Mouse (Mus musculus): ENCODE results near the gene Mtr. TPM values are rescaled to one million over a fixed set of nuclear protein-coding genes. Genes with fewer than 3 reads are reported as not detected.

The Mtr gene
- polyA plus RNA-seq, 2 experiments, result 4.0 to 9.6 TPM

GRCm38 (mm10) chr13:12274721-12275120 lies 16.8 kb upstream of the Mtr start:
- H3K9ac ChIP-seq (replicated peaks), result no peak overlapping the region
- ATAC-seq (ENCODE audit: insufficient read depth), result no peak
- no peak for DNase-seq (ENCODE audit: low read depth in 3 of 3, low spot score in 3 of 3)
- H3K9me3 ChIP-seq (ENCODE audit: control insufficient read depth, low read length), result no peaks in the 10 kb centered on the region
- H3K4me1 ChIP-seq (replicated peaks; ENCODE audit: control insufficient read depth in 2 of 2, insufficient read depth in 2 of 2, low read length in 1 of 2), result no peaks in the 10 kb centered on the region
- H3K4me2 ChIP-seq (ENCODE audit: low read depth), result no peak overlapping the region
- H3K4me3 ChIP-seq (ENCODE audit: insufficient read depth in 1 of 2, low read depth in 2 of 2, low read length in 2 of 2), result no peak overlapping the region
- TF ChIP-seq CTCF (IDR thresholded peaks at IDR 0.05; ENCODE audit: low read depth) (no peak), EP300 (IDR thresholded peaks at IDR 0.05; ENCODE audit: low read depth) (no peak)
- no peak overlapping the region for H3K27ac ChIP-seq
- no peaks in the 10 kb centered on the region for H3K27me3 ChIP-seq (ENCODE audit: control insufficient read depth, insufficient read depth, low read length)
- WGBS (ENCODE audit: insufficient replicate concordance), result 64% methylated on average over 6 of the region's 6 CpGs
- H3K36me3 ChIP-seq (replicated peaks; ENCODE audit: control insufficient read depth, insufficient read depth, low read depth), result no peaks in the 10 kb centered on the region

GRCm38 (mm10) chr13:12274220-12274619 lies 16.3 kb upstream of the Mtr start:
- Histone ChIP-seq H3K9ac (replicated peaks) (no peak overlapping the region), H3K36me3 (replicated peaks; ENCODE audit: control insufficient read depth, insufficient read depth, low read depth) (no peaks in the 10 kb centered on the region), H3K4me3 (ENCODE audit: insufficient read depth in 1 of 2, low read depth in 2 of 2, low read length in 2 of 2) (no peak overlapping the region), H3K27me3 (ENCODE audit: control insufficient read depth, insufficient read depth, low read length) (no peaks in the 10 kb centered on the region), H3K9me3 (ENCODE audit: control insufficient read depth, low read length) (no peaks in the 10 kb centered on the region), H3K4me1 (replicated peaks; ENCODE audit: control insufficient read depth in 2 of 2, insufficient read depth in 2 of 2, low read length in 1 of 2) (no peaks in the 10 kb centered on the region), H3K4me2 (ENCODE audit: low read depth) (no peak overlapping the region), H3K27ac (no peak overlapping the region)
- DNase-seq (ENCODE audit: low read depth in 3 of 3, low spot score in 3 of 3) (no peak), ATAC-seq (ENCODE audit: insufficient read depth) (no peak)
- TF ChIP-seq EP300 (IDR thresholded peaks at IDR 0.05; ENCODE audit: low read depth), result no peak
- no peak for TF ChIP-seq CTCF (IDR thresholded peaks at IDR 0.05; ENCODE audit: low read depth)
- WGBS (ENCODE audit: insufficient replicate concordance), result 70% methylated on average over 4 of the region's 4 CpGs

DNA sequence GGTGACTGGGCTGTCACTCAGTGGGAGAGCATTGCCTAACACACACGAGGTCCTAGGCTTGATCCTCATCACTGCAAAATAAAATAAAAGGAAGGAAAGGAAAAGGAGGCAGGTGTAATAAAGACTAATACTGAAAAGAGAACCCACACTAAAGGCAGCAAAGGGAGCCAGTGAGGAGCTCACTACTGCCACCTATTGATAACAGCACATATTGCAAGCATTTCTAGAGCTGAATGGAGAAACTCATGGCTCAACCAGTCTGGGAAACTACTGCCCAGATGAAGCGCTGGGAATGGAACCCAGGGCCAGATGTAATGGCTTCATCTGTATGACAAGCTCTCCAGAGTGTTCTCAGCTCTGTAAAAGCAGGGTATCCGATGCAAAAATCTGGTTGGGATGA lies 15.0 kb upstream of the Mtr start:
- no peak for DNase-seq (ENCODE audit: low read depth in 3 of 3, low spot score in 3 of 3)
- WGBS (ENCODE audit: insufficient replicate concordance), result 32% methylated on average over 3 of the region's 3 CpGs
- no peaks in the 10 kb centered on the region for H3K27me3 ChIP-seq (ENCODE audit: control insufficient read depth, insufficient read depth, low read length)
- TF ChIP-seq CTCF (IDR thresholded peaks at IDR 0.05; ENCODE audit: low read depth), result peak; percentile 84
- no peak for TF ChIP-seq EP300 (IDR thresholded peaks at IDR 0.05; ENCODE audit: low read depth)
- no peaks in the 10 kb centered on the region for H3K9me3 ChIP-seq (ENCODE audit: control insufficient read depth, low read length)
- no peak overlapping the region for H3K4me2 ChIP-seq (ENCODE audit: low read depth)
- H3K4me1 ChIP-seq (replicated peaks; ENCODE audit: control insufficient read depth in 2 of 2, insufficient read depth in 2 of 2, low read length in 1 of 2), result no peaks in the 10 kb centered on the region
- no peak for ATAC-seq (ENCODE audit: insufficient read depth)
- no peak overlapping the region for H3K4me3 ChIP-seq (ENCODE audit: insufficient read depth in 1 of 2, low read depth in 2 of 2, low read length in 2 of 2)
- H3K27ac ChIP-seq, result no peak overlapping the region
- H3K9ac ChIP-seq (replicated peaks), result no peak overlapping the region
- H3K36me3 ChIP-seq (replicated peaks; ENCODE audit: control insufficient read depth, insufficient read depth, low read depth), result no peaks in the 10 kb centered on the region

DNA sequence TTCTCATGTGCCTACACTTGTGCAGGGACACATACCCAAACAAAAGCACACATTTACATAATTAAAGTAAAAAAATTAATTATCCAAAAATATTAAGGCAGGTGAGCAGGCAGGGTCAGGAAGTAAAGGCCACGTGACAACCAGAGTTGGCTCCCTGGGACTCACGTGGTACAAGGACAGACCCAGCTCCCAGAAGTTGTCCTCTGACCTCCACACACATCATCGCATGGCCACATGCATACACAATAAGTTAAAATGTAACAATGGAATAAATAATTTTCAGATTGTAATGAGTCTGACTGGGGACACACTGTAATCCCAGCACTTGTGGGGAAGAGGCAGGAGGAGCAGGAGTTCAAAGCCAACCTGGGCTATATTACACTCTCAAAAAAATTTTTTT lies 10.1 kb upstream of the Mtr start:
- TF ChIP-seq EP300 (IDR thresholded peaks at IDR 0.05; ENCODE audit: low read depth) (no peak), CTCF (IDR thresholded peaks at IDR 0.05; ENCODE audit: low read depth) (no peak)
- WGBS (ENCODE audit: insufficient replicate concordance), result 66% methylated on average over 3 of the region's 3 CpGs
- H3K36me3 ChIP-seq (replicated peaks; ENCODE audit: control insufficient read depth, insufficient read depth, low read depth), result no peaks in the 10 kb centered on the region
- ATAC-seq (ENCODE audit: insufficient read depth) (no peak), DNase-seq (ENCODE audit: low read depth in 3 of 3, low spot score in 3 of 3) (no peak)
- H3K9me3 ChIP-seq (ENCODE audit: control insufficient read depth, low read length), result no peaks in the 10 kb centered on the region
- no peak overlapping the region for H3K27ac ChIP-seq
- H3K27me3 ChIP-seq (ENCODE audit: control insufficient read depth, insufficient read depth, low read length), result no peaks in the 10 kb centered on the region
- no peak overlapping the region for H3K4me3 ChIP-seq (ENCODE audit: insufficient read depth in 1 of 2, low read depth in 2 of 2, low read length in 2 of 2)
- H3K9ac ChIP-seq (replicated peaks), result no peak overlapping the region
- no peak overlapping the region for H3K4me2 ChIP-seq (ENCODE audit: low read depth)
- no peaks in the 10 kb centered on the region for H3K4me1 ChIP-seq (replicated peaks; ENCODE audit: control insufficient read depth in 2 of 2, insufficient read depth in 2 of 2, low read length in 1 of 2)

DNA sequence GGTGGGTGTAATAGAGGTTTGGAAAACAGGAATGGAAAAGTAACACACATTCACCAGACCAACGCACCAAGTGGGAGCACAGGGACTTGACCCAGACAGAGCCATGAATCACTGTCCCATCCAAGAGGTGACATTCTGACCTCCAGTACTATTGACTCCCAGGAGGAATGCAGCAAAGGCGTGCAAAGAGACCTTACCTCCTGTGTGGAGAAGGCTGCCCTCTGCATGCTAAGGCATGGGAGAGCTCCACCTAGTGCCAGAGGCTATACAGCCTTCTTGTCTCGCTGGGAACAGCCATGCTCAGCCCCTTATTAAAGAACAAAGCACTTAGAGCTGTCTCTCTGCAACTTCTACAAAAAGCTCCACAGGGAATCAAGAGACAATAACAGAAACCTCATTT lies 9.2 kb upstream of the Mtr start:
- TF ChIP-seq EP300 (IDR thresholded peaks at IDR 0.05; ENCODE audit: low read depth), result no peak
- TF ChIP-seq CTCF (IDR thresholded peaks at IDR 0.05; ENCODE audit: low read depth), result peak; percentile 47
- no peaks in the 10 kb centered on the region for H3K9me3 ChIP-seq (ENCODE audit: control insufficient read depth, low read length)
- ATAC-seq (ENCODE audit: insufficient read depth), result no peak
- 51% methylated on average over 3 of the region's 3 CpGs for WGBS (ENCODE audit: insufficient replicate concordance)
- H3K4me1 ChIP-seq (replicated peaks; ENCODE audit: control insufficient read depth in 2 of 2, insufficient read depth in 2 of 2, low read length in 1 of 2), result no peaks in the 10 kb centered on the region
- H3K4me3 ChIP-seq (ENCODE audit: insufficient read depth in 1 of 2, low read depth in 2 of 2, low read length in 2 of 2), result no peak overlapping the region
- H3K9ac ChIP-seq (replicated peaks), result no peak overlapping the region
- no peaks in the 10 kb centered on the region for H3K27me3 ChIP-seq (ENCODE audit: control insufficient read depth, insufficient read depth, low read length)
- DNase-seq (ENCODE audit: low read depth in 3 of 3, low spot score in 3 of 3), result no peak
- no peak overlapping the region for H3K27ac ChIP-seq
- H3K36me3 ChIP-seq (replicated peaks; ENCODE audit: control insufficient read depth, insufficient read depth, low read depth), result no peaks in the 10 kb centered on the region
- no peak overlapping the region for H3K4me2 ChIP-seq (ENCODE audit: low read depth)
